Mouse (Mus musculus) kidney, embryonic 14.5 days (tissue): Measurements from ENCODE around the gene Nectin1. TPM values are rescaled to one million over a fixed set of nuclear protein-coding genes. Genes with fewer than 3 reads are reported as not detected.

Source experiments
- ATAC-seq: fragments of 200-750 bp; cut with Nextera tagmentation; 2 replicates; pipeline ENCODE4 v1.8.0; 2017; ENCODE audit warnings: moderate number of reproducible peaks, mild to moderate bottlenecking, moderate TSS enrichment, moderate library complexity; ENCODE audit not compliant: low FRiP score, low TSS enrichment
- H3K27ac ChIP-seq: fragments of 300-500 bp; sonication (generic); 2 replicates; pipeline ENCODE4 v1.5.1; 2014; ENCODE audit warnings: low read depth, mild to moderate bottlenecking, low read length, moderate library complexity, mixed read lengths
- H3K27me3 ChIP-seq: fragments of 300-500 bp; sonication (generic); 2 replicates; pipeline ENCODE4 v1.6.1; 2014; ENCODE audit warnings: mild to moderate bottlenecking, low read length; ENCODE audit not compliant: control insufficient read depth, insufficient read depth
- H3K36me3 ChIP-seq: fragments of 300-500 bp; sonication (generic); 2 replicates; pipeline ENCODE4 v1.6.1; 2014; ENCODE audit warnings: low read length, mixed read lengths; ENCODE audit not compliant: control insufficient read depth, insufficient read depth
- H3K4me1 ChIP-seq: fragments of 300-500 bp; sonication (generic); 2 replicates; pipeline ENCODE4 v1.6.1; 2014; ENCODE audit warnings: low read length, mixed read lengths; ENCODE audit not compliant: control insufficient read depth, insufficient read depth
- H3K4me2 ChIP-seq: fragments of 300-500 bp; sonication (generic); replicated peaks from 2 replicates; pipeline ENCODE4 v1.6.1; 2014; ENCODE audit warnings: low read depth, mild to moderate bottlenecking, low read length
- H3K4me3 ChIP-seq: fragments of 300-500 bp; sonication (generic); 2 replicates; pipeline ENCODE4 v1.5.1; 2014; ENCODE audit warnings: mild to moderate bottlenecking, low read length
- H3K9ac ChIP-seq: fragments of 300-500 bp; sonication (generic); 2 replicates; pipeline ENCODE4 v1.6.1; 2014; ENCODE audit warnings: low read depth, mild to moderate bottlenecking, low read length, moderate library complexity
- H3K9me3 ChIP-seq: fragments of 300-500 bp; sonication (generic); 2 replicates; pipeline ENCODE4 v1.6.1; 2016; ENCODE audit warnings: low read length; ENCODE audit not compliant: control insufficient read depth
- WGBS: fragments of 180-500 bp; shearing (Covaris S2); extraction: QIAGEN DNeasy Blood & Tissue Kit; methylation state at CpG from one replicate; pipeline ENCODE4 v1.1.7; 2014; 5-methylcytosine and 5-hydroxymethylcytosine counted together
- polyA plus RNA-seq: library from polyadenylated mRNA; unstranded; fragments of >200 nt; fragmentation: Nextera tagmentation; extraction: Ambion mirVana; gene quantifications from 2 replicates; pipeline ENCODE4 v1.2.1, GENCODE M21; 2014

The Nectin1 gene
- polyA plus RNA-seq, 1 experiment from 2014 or later, result 6.8 TPM

- H3K27ac ChIP-seq, result no peak overlapping the region
Measured at GRCm38 (mm10) chr9:43780883-43781282, 37.1 kb downstream of the Nectin1 start.

GRCm38 (mm10) chr9:43782401-43782800 lies 38.6 kb downstream of the Nectin1 start:
- no peaks in the 10 kb centered on the region for H3K36me3 ChIP-seq
- no peak overlapping the region for H3K27ac ChIP-seq
- H3K9me3 ChIP-seq, result no peaks in the 10 kb centered on the region
- no peak overlapping the region for H3K9ac ChIP-seq
- no peak overlapping the region for H3K4me2 ChIP-seq
- H3K4me1 ChIP-seq, result peaks cover 4% of the 10 kb centered on the region; the same call in 1 of the 2 replicates
- no peaks in the 10 kb centered on the region; the same call in 1 of the 2 replicates for H3K27me3 ChIP-seq
- no peak overlapping the region for H3K4me3 ChIP-seq
- WGBS, result 58% methylated on average over 5 of the region's 5 CpGs
- no peak for ATAC-seq

More at GRCm38 (mm10) chr9:43780883-43781282, 37.1 kb downstream of the Nectin1 start:
- no peaks in the 10 kb centered on the region for H3K9me3 ChIP-seq
- no peak overlapping the region for H3K4me2 ChIP-seq
- H3K27me3 ChIP-seq, result no peaks in the 10 kb centered on the region; the same call in 1 of the 2 replicates
- H3K4me3 ChIP-seq, result no peak overlapping the region
- 54% methylated on average over 8 of the region's 8 CpGs for WGBS
- H3K9ac ChIP-seq, result no peak overlapping the region
- peaks cover 4% of the 10 kb centered on the region; the same call in 1 of the 2 replicates for H3K4me1 ChIP-seq
- no peaks in the 10 kb centered on the region for H3K36me3 ChIP-seq
- no peak for ATAC-seq

- H3K36me3 ChIP-seq, result no peaks in the 10 kb centered on the region
- H3K4me1 ChIP-seq, result peaks cover 4% of the 10 kb centered on the region; the same call in 1 of the 2 replicates
- H3K9ac ChIP-seq, result no peak overlapping the region
- H3K4me3 ChIP-seq, result no peak overlapping the region
- H3K27ac ChIP-seq, result no peak overlapping the region
- no peak for ATAC-seq
- H3K9me3 ChIP-seq, result no peaks in the 10 kb centered on the region
- WGBS, result 56% methylated on average over 3 of the region's 3 CpGs
- H3K4me2 ChIP-seq, result no peak overlapping the region
- no peaks in the 10 kb centered on the region; the same call in 1 of the 2 replicates for H3K27me3 ChIP-seq
Measured at GRCm38 (mm10) chr9:43783959-43784358, 40.2 kb downstream of the Nectin1 start.

DNA sequence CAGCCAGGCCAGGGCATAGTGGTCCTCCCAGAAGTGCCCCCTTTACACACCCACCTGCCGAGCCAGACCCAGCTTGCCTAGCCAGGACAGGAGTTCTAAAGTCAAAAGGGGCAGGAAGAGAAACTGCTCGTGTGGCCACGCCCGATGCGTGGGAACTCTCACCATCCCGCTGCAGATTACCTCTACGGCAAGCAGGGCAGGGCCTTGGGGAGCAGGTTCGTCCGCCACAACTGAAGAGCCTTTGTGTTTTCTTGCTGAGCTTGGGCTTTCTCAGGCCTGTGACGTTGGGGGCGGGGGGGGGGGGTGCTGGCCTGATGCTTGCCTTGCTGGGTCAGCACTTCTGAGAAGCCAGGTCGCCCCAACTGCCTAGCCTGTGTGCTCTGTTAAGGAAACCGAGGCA lies 41.1 kb downstream of the Nectin1 start:
- Histone ChIP-seq H3K36me3 (no peaks in the 10 kb centered on the region), H3K4me3 (no peak overlapping the region), H3K9me3 (no peaks in the 10 kb centered on the region), H3K9ac (no peak overlapping the region), H3K4me1 (peaks cover 4% of the 10 kb centered on the region; the same call in 1 of the 2 replicates), H3K27ac (no peak overlapping the region), H3K4me2 (no peak overlapping the region), H3K27me3 (no peaks in the 10 kb centered on the region; the same call in 1 of the 2 replicates)
- ATAC-seq, result no peak
- WGBS, result 65% methylated on average over 13 of the region's 13 CpGs

- H3K4me2 ChIP-seq, result no peak overlapping the region
- no peak overlapping the region for H3K4me3 ChIP-seq
- no peak for ATAC-seq
- WGBS, result 63% methylated on average over 4 of the region's 4 CpGs
- H3K9me3 ChIP-seq, result no peaks in the 10 kb centered on the region
- H3K4me1 ChIP-seq, result peaks cover 4% of the 10 kb centered on the region; the same call in 1 of the 2 replicates
- no peaks in the 10 kb centered on the region for H3K27me3 ChIP-seq
- H3K27ac ChIP-seq, result no peak overlapping the region
- no peak overlapping the region for H3K9ac ChIP-seq
- H3K36me3 ChIP-seq, result peaks cover 3% of the 10 kb centered on the region; the same call in 1 of the 2 replicates
Measured at GRCm38 (mm10) chr9:43787591-43787990, 43.8 kb downstream of the Nectin1 start.

- no peak overlapping the region for H3K27ac ChIP-seq
- no peak overlapping the region for H3K9ac ChIP-seq
- H3K4me2 ChIP-seq, result no peak overlapping the region
- H3K4me3 ChIP-seq, result no peak overlapping the region
- no peaks in the 10 kb centered on the region for H3K9me3 ChIP-seq
- H3K27me3 ChIP-seq, result no peaks in the 10 kb centered on the region
- H3K36me3 ChIP-seq, result peaks cover 13% of the 10 kb centered on the region; the same call in 1 of the 2 replicates
- H3K4me1 ChIP-seq, result 0 out of 2 replicates have a peak, but pooled peaks cover 8% of the 10 kb centered on the region
- no peak for ATAC-seq
- WGBS, result 83% methylated on average over 9 of the region's 9 CpGs
Measured at GRCm38 (mm10) chr9:43792681-43793080, 48.9 kb downstream of the Nectin1 start.

DNA sequence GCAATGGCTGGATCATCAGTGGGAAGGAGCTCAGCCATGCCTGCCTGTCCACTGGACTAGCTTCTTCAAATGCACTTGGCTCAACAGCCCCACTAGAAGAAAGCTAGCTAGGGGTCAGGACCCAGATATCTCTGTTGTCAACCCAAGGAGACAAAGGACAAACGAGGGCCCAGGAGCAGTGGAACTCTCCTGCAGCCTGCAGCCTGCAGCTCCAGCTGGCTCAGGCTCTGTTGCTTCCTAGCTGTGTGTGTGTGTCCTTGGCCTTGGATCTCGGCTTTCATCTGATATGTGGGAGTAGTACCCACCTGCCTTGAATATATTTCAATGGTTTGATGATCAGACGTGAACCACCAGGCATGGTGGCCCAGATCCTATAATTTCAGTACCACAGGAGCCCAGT lies 49.6 kb downstream of the Nectin1 start:
- no peak overlapping the region for H3K4me3 ChIP-seq
- no peak overlapping the region for H3K4me2 ChIP-seq
- H3K27me3 ChIP-seq, result no peaks in the 10 kb centered on the region
- no peak overlapping the region for H3K27ac ChIP-seq
- no peak for ATAC-seq
- H3K9me3 ChIP-seq, result no peaks in the 10 kb centered on the region
- 39% methylated on average over 3 of the region's 3 CpGs for WGBS
- H3K9ac ChIP-seq, result no peak overlapping the region
- 0 out of 2 replicates have a peak, but pooled peaks cover 12% of the 10 kb centered on the region for H3K4me1 ChIP-seq
- peaks cover 13% of the 10 kb centered on the region; the same call in 1 of the 2 replicates for H3K36me3 ChIP-seq

DNA sequence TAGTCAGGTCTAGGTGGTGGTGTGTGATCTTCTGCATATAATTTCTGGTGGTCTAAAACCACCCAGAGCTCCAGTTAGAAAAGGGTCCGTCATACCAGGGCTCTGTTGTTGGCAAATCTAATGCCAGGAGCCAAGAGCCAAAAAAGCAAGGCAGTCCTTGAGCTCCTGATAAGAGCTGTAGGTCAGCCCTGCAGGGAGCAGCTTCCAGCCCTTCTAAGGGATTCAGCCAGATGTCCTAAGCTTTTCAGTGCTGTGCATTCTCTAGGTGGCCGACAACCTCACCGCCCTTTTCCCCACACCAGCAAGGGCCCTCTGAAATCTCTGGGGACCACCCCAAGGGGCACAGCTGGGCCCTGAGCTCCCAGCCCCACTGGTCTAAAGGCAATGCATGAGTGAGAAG lies 52.2 kb downstream of the Nectin1 start:
- H3K27me3 ChIP-seq, result no peaks in the 10 kb centered on the region

GRCm38 (mm10) chr9:43796841-43797740 lies 53.3 kb downstream of the Nectin1 start:
- 64% methylated on average over 11 of the region's 11 CpGs for WGBS
- H3K36me3 ChIP-seq, result peaks cover 13% of the 10 kb centered on the region; the same call in 1 of the 2 replicates
- no peak overlapping the region for H3K4me3 ChIP-seq
- H3K9me3 ChIP-seq, result no peaks in the 10 kb centered on the region
- no peak overlapping the region for H3K9ac ChIP-seq
- H3K27ac ChIP-seq, result no peak overlapping the region
- H3K4me2 ChIP-seq, result no peak overlapping the region
- H3K27me3 ChIP-seq, result no peaks in the 10 kb centered on the region
- peak; percentile 45; the same call in 1 of the 2 replicates for ATAC-seq
- H3K4me1 ChIP-seq, result 0 out of 2 replicates have a peak, but pooled peaks cover 17% of the 10 kb centered on the region

More for the DNA sequence above, 52.2 kb downstream of the Nectin1 start:
- H3K9me3 ChIP-seq, result no peaks in the 10 kb centered on the region
- no peak overlapping the region for H3K4me2 ChIP-seq
- no peak overlapping the region for H3K9ac ChIP-seq
- ATAC-seq, result no peak
- 0 out of 2 replicates have a peak, but pooled peaks cover 12% of the 10 kb centered on the region for H3K4me1 ChIP-seq
- no peak overlapping the region for H3K27ac ChIP-seq
- peaks cover 13% of the 10 kb centered on the region; the same call in 1 of the 2 replicates for H3K36me3 ChIP-seq
- WGBS, result 84% methylated on average over 3 of the region's 3 CpGs
- H3K4me3 ChIP-seq, result no peak overlapping the region
